Mouse (Mus musculus) embryonic facial prominence, embryonic 14.5 days (tissue): ENCODE data around the gene Pate4. TPM values are rescaled to one million over a fixed set of nuclear protein-coding genes. Genes with fewer than 3 reads are reported as not detected.
"Not testable (repeated sequence)": the region's sequence is repeated elsewhere in the genome, so short reads cannot be mapped to it uniquely, and the experiment has no call there.

Experiments
- ATAC-seq: fragments of 200-750 bp; cut with Nextera tagmentation; 2 replicates; pipeline ENCODE4 v1.8.0; 2017; ENCODE audit warnings: low read depth, moderate number of reproducible peaks, moderate TSS enrichment
- DNase-seq: peaks from one replicate; pipeline ENCODE4 v3.0.0-alpha.2; 2015; ENCODE audit warnings: low spot score
- H3K27ac ChIP-seq: fragments of 300-500 bp; sonication (generic); replicated peaks from 2 replicates; pipeline ENCODE4 v1.5.1; 2014; ENCODE audit warnings: low read depth, mild to moderate bottlenecking, low read length, moderate library complexity
- H3K27me3 ChIP-seq: fragments of 300-500 bp; sonication (generic); replicated peaks from 2 replicates; pipeline ENCODE4 v1.6.1; 2014; ENCODE audit warnings: low read length; ENCODE audit not compliant: control insufficient read depth, insufficient read depth
- H3K36me3 ChIP-seq: fragments of 300-500 bp; sonication (generic); 2 replicates; pipeline ENCODE4 v1.6.1; 2014; ENCODE audit warnings: low read length, mixed read lengths; ENCODE audit not compliant: control insufficient read depth, insufficient read depth
- H3K4me1 ChIP-seq: fragments of 300-500 bp; sonication (generic); 2 replicates; pipeline ENCODE4 v1.6.1; 2014; ENCODE audit warnings: antibody characterized with exemption, low read length; ENCODE audit not compliant: control insufficient read depth, insufficient read depth
- H3K4me2 ChIP-seq: fragments of 300-500 bp; sonication (generic); 2 replicates; pipeline ENCODE4 v1.6.1; 2014; ENCODE audit warnings: low read depth, mild to moderate bottlenecking, low read length, moderate library complexity, mixed read lengths
- H3K4me3 ChIP-seq: fragments of 300-500 bp; sonication (generic); 2 replicates; pipeline ENCODE4 v1.5.1; 2014; ENCODE audit warnings: low read depth, mild to moderate bottlenecking, low read length
- H3K9ac ChIP-seq: fragments of 300-500 bp; sonication (generic); 2 replicates; pipeline ENCODE4 v1.6.1; 2014; ENCODE audit warnings: low read depth, mild to moderate bottlenecking, low read length, moderate library complexity, mixed read lengths
- H3K9me3 ChIP-seq: fragments of 300-500 bp; sonication (generic); 2 replicates; pipeline ENCODE4 v1.6.1; 2016; ENCODE audit warnings: low read length; ENCODE audit not compliant: control insufficient read depth
- WGBS: fragments of 180-500 bp; shearing (Covaris S2); extraction: QIAGEN DNeasy Blood & Tissue Kit; methylation state at CpG from one replicate; pipeline ENCODE4 v1.1.7; 2014; 5-methylcytosine and 5-hydroxymethylcytosine counted together
- polyA plus RNA-seq: library from polyadenylated mRNA; unstranded; fragments of >200 nt; fragmentation: Nextera tagmentation; extraction: Ambion mirVana; gene quantifications from 2 replicates; pipeline ENCODE4 v1.2.1, GENCODE M21; 2014

Pate4 gene
- not detected in 2 replicates for polyA plus RNA-seq

DNA sequence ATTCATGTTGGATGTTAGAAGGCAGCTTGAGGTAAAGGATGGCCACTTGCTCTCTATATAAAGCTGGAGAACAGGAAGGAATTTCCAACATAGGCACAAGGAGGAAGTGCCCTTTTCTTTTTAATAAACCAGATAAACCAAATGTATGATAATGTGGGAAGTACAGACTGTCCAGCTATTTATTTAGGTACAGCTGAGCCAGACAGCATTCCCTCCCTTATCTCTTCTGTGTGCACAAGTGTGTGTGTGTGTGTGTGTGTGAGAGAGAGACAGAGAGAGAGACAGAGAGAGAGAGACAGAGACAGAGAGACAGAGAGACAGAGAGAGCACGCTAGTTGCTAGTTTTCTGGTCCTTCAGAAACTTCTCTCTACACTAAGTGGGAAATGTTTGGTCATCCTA, at the start of gene Pate4:
Gene Pate4 (minus strand): TSS at position 101 of the 400 bp plus-strand sequence.
- Histone ChIP-seq H3K4me2 (no peak within 1 kb of the TSS), H3K4me1 (no peaks in the 10 kb centered on the region), H3K36me3 (no peaks in the 10 kb centered on the region), H3K27ac (no peak within 1 kb of the TSS), H3K9ac (no peak within 1 kb of the TSS), H3K9me3 (no peaks in the 10 kb centered on the region), H3K4me3 (no peak within 1 kb of the TSS), H3K27me3 (no peaks in the 10 kb centered on the region)
- DNase-seq (no peak), ATAC-seq (no peak)
- WGBS, result 78% methylated on average over 1 of the region's 1 CpGs

- Histone ChIP-seq H3K27ac (no peak within 1 kb of the TSS), H3K4me2 (no peak within 1 kb of the TSS), H3K9me3 (no peaks in the 10 kb centered on the region), H3K4me3 (no peak within 1 kb of the TSS), H3K9ac (no peak within 1 kb of the TSS), H3K36me3 (no peaks in the 10 kb centered on the region), H3K4me1 (no peaks in the 10 kb centered on the region), H3K27me3 (no peaks in the 10 kb centered on the region)
- no peak for ATAC-seq
- WGBS, result 35% methylated on average over 1 of the region's 1 CpGs
- DNase-seq, result no peak
Observed at GRCm38 (mm10) chr9:35648102-35648501, 36.4 kb upstream of the Pate4 start, which contains the start of gene Pate3. Pate3 (minus strand) TSS chr9:35648202.

DNA sequence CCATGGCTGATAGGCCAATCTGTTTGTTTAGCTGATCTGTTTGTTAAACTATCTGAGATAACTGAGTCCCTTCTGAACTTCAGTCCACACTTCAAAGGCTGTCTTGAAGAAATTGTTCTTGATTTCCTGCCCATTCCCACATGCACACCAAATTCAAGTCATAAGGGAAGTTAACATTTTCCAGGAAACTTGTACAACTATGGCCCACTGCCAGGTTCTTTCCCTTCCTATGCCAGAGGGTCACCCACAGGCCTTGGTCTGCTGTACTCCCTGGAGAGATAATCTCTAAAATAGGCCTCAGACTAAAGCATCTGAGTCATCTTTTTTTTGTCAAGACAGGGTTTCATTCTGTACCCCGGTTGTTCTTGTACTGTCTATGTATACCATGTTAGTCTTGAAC, 21.2 kb upstream of the Pate4 start:
- Histone ChIP-seq H3K9ac (no peak overlapping the region), H3K9me3 (no peaks in the 10 kb centered on the region), H3K27ac (no peak overlapping the region), H3K4me3 (no peak overlapping the region), H3K4me1 (no peaks in the 10 kb centered on the region), H3K36me3 (no peaks in the 10 kb centered on the region), H3K4me2 (no peak overlapping the region), H3K27me3 (no peaks in the 10 kb centered on the region)
- no peak for ATAC-seq
- 95% methylated on average over 1 of the region's 1 CpGs for WGBS
- no peak for DNase-seq

DNA sequence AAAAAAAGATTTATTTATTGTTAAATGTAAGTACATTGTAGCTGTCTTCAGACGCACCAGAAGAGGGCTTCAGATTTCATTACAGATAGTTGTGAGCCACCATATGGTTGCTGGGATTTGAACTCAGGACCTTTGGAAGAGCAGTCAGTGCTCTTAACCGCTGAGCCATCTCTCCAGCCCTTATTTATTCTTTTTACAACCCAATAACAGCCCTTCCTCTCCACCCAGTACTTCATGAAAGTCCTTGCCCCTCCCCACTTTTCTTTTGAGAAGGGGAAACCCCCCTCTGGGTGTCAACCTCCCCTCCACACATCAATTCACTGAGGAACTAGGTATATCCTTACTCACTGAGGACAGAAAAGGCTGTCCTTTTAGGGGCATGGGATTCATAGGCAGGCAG, 5.0 kb upstream of the Pate4 start:
- not testable (repeated sequence) for ATAC-seq, H3K9me3 ChIP-seq, H3K9ac ChIP-seq, H3K4me3 ChIP-seq, H3K27ac ChIP-seq, DNase-seq, H3K4me1 ChIP-seq, H3K36me3 ChIP-seq, H3K4me2 ChIP-seq, H3K27me3 ChIP-seq
- 63% methylated on average over 2 of the region's 2 CpGs for WGBS

GRCm38 (mm10) chr9:35614005-35614404, 2.3 kb upstream of the Pate4 start:
- no peak overlapping the region for H3K27ac ChIP-seq
- H3K4me3 ChIP-seq, result no peak overlapping the region
- no peak overlapping the region for H3K4me2 ChIP-seq
- no peaks in the 10 kb centered on the region for H3K27me3 ChIP-seq
- H3K9ac ChIP-seq, result no peak overlapping the region
- H3K36me3 ChIP-seq, result no peaks in the 10 kb centered on the region
- 22% methylated on average over 2 of the region's 2 CpGs for WGBS
- no peaks in the 10 kb centered on the region for H3K9me3 ChIP-seq
- DNase-seq (no peak), ATAC-seq (no peak)
- H3K4me1 ChIP-seq, result no peaks in the 10 kb centered on the region

- no peak for ATAC-seq
- Histone ChIP-seq H3K4me1 (no peaks in the 10 kb centered on the region), H3K27ac (no peak overlapping the region), H3K9ac (no peak overlapping the region), H3K36me3 (no peaks in the 10 kb centered on the region), H3K4me3 (no peak overlapping the region), H3K9me3 (no peaks in the 10 kb centered on the region), H3K4me2 (no peak overlapping the region), H3K27me3 (no peaks in the 10 kb centered on the region)
- no peak for DNase-seq
- WGBS, result 67% methylated on average over 8 of the region's 8 CpGs
Observed at GRCm38 (mm10) chr9:35607647-35608405, 3.9 kb downstream of the Pate4 start.

GRCm38 (mm10) chr9:35592903-35593302, 18.8 kb downstream of the Pate4 start:
- no peak overlapping the region for H3K4me2 ChIP-seq
- no peak overlapping the region for H3K9ac ChIP-seq
- no peaks in the 10 kb centered on the region for H3K27me3 ChIP-seq
- DNase-seq (peak; percentile 32), ATAC-seq (no peak)
- H3K27ac ChIP-seq, result no peak overlapping the region
- H3K9me3 ChIP-seq, result no peaks in the 10 kb centered on the region
- 15% methylated on average over 2 of the region's 2 CpGs for WGBS
- no peaks in the 10 kb centered on the region for H3K36me3 ChIP-seq
- no peak overlapping the region for H3K4me3 ChIP-seq
- H3K4me1 ChIP-seq, result no peaks in the 10 kb centered on the region

- Histone ChIP-seq H3K36me3 (no peaks in the 10 kb centered on the region), H3K4me2 (no peak overlapping the region), H3K9ac (no peak overlapping the region), H3K9me3 (no peaks in the 10 kb centered on the region), H3K4me3 (no peak overlapping the region), H3K27ac (no peak overlapping the region), H3K27me3 (no peaks in the 10 kb centered on the region), H3K4me1 (no peaks in the 10 kb centered on the region)
- DNase-seq (no peak), ATAC-seq (no peak)
- WGBS, result 39% methylated on average over 1 of the region's 1 CpGs
Observed at GRCm38 (mm10) chr9:35587674-35588073, 24.1 kb downstream of the Pate4 start.

DNA sequence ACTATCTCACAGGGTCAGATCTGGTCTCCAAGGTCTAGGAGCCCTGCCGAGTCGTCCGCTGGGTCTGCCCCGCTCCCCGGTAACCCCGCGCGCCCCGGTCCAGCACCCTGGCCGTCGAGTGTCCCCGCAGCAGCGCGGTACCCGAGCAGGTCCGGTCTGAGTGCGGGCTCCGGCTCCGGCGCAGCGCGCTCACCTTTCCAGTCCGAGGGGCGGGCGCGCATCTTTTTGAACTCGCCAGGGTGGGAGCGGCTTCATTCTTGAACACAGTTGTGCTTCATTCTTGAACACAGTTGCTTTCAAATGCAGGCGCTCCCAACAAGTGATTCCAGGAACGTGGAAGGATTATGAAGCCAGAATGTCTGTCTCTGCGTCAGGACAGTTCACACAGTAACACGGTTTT, 37.3 kb downstream of the Pate4 start:
- Histone ChIP-seq H3K4me1 (no peaks in the 10 kb centered on the region), H3K9ac (peak overlapping the region; percentile 58)
- no peak for DNase-seq

More for the DNA sequence above, 37.3 kb downstream of the Pate4 start:
- ATAC-seq, result no peak
- Histone ChIP-seq H3K4me2 (peak overlapping the region; percentile 56), H3K4me3 (peak overlapping the region; percentile 35), H3K36me3 (no peaks in the 10 kb centered on the region), H3K27me3 (peaks cover 11% of the 10 kb centered on the region), H3K27ac (no peak overlapping the region), H3K9me3 (no peaks in the 10 kb centered on the region)
- 5% methylated on average over 32 of the region's 32 CpGs for WGBS
